Mouse (Mus musculus) thymus, postnatal 25 days (tissue): ENCODE results near the gene Emcn.

Experiments
- DNase-seq: peaks from one replicate; pipeline ENCODE4 v3.0.0; 2022

Gene Emcn

GRCm38 (mm10) chr3:137340938-137341337 is at the start of gene Emcn:
Emcn (plus strand) TSS chr3:137341067.
- no peak for DNase-seq

- DNase-seq = no peak
These were observed 47.7 kb upstream of the Emcn start for GRCm38 (mm10) chr3:137293174-137293591.

- no peak for DNase-seq
These were observed 42.6 kb upstream of the Emcn start for GRCm38 (mm10) chr3:137298230-137298629.

- no peak for DNase-seq
These were observed 40.7 kb upstream of the Emcn start for GRCm38 (mm10) chr3:137300210-137300609.

- DNase-seq = no peak
These were observed 39.7 kb upstream of the Emcn start for GRCm38 (mm10) chr3:137301195-137301594.

- no peak for DNase-seq
These were observed 38.1 kb upstream of the Emcn start for GRCm38 (mm10) chr3:137302804-137303203.

- DNase-seq = no peak
These were observed 30.9 kb upstream of the Emcn start for GRCm38 (mm10) chr3:137309959-137310358.

- no peak for DNase-seq
These were observed 28.3 kb upstream of the Emcn start for GRCm38 (mm10) chr3:137312540-137312939.

- DNase-seq = no peak
These were observed 27.0 kb upstream of the Emcn start for GRCm38 (mm10) chr3:137313775-137314362.

GRCm38 (mm10) chr3:137318371-137318770 is 22.5 kb upstream of the Emcn start:
- DNase-seq = no peak

GRCm38 (mm10) chr3:137319950-137320349 is 20.9 kb upstream of the Emcn start:
- no peak for DNase-seq

- DNase-seq = no peak
These were observed 18.6 kb upstream of the Emcn start for GRCm38 (mm10) chr3:137322304-137322703.

- DNase-seq = no peak
These were observed 11.0 kb upstream of the Emcn start for GRCm38 (mm10) chr3:137329898-137330297.

GRCm38 (mm10) chr3:137330950-137331349 is 9.9 kb upstream of the Emcn start:
- no peak for DNase-seq

GRCm38 (mm10) chr3:137332531-137332930 is 8.3 kb upstream of the Emcn start:
- no peak for DNase-seq

- DNase-seq = no peak
These were observed 4.9 kb upstream of the Emcn start for GRCm38 (mm10) chr3:137335957-137336356.

GRCm38 (mm10) chr3:137343446-137343845 is 2.6 kb downstream of the Emcn start:
- DNase-seq = no peak

- DNase-seq = no peak
These were observed 11.0 kb downstream of the Emcn start for GRCm38 (mm10) chr3:137351882-137352281.

GRCm38 (mm10) chr3:137356697-137357096 is 15.8 kb downstream of the Emcn start:
- no peak for DNase-seq

- no peak for DNase-seq
These were observed 26.4 kb downstream of the Emcn start for GRCm38 (mm10) chr3:137367123-137367825.

- DNase-seq = no peak
These were observed 27.0 kb downstream of the Emcn start for GRCm38 (mm10) chr3:137367826-137368325.

- DNase-seq = no peak
These were observed 32.0 kb downstream of the Emcn start for GRCm38 (mm10) chr3:137372854-137373253.

- no peak for DNase-seq
These were observed 41.4 kb downstream of the Emcn start for GRCm38 (mm10) chr3:137382311-137382710.

GRCm38 (mm10) chr3:137395588-137395987 is 54.7 kb downstream of the Emcn start:
- DNase-seq = no peak
